21 mouse cellular contexts compared by ENCODE assay signal in genomic region chr11:96743891-96744290, GRCm38 (mm10). TPM values are rescaled to one million over a fixed set of nuclear protein-coding genes. Genes with fewer than 3 reads are reported as not detected.
DNase-seq lines count a peak whose midpoint lies in the region; ATAC-seq and TF ChIP-seq lines count a peak whose summit lies in the region.
"Had no signal": no experiment of that assay in that cellular context is flagged by ENCODE, and none has a peak within 500 bp of the region (broad histone marks: within the 10 kb centered on the region; RNA-seq: fewer than 3 reads in every experiment).

No protein-coding gene starts in this region.

- H3K4me3 ChIP-seq in kidney, embryonic 15.5 days (replicated peaks), result no peak overlapping the region
- H3K4me3 ChIP-seq in kidney, embryonic 16.5 days (ENCODE audit: low read length), result no peak overlapping the region
- H3K4me3 ChIP-seq in hindbrain, embryonic 16.5 days (ENCODE audit: low read length), result no peak overlapping the region
- H3K4me3 ChIP-seq in stomach, postnatal 0 days (ENCODE audit: low read depth, low read length), result no peak overlapping the region
- H3K4me3 ChIP-seq: heart, embryonic 12.5 days; limb, embryonic 15.5 days had no signal

- no peaks in the 10 kb centered on the region for H3K36me3 ChIP-seq in kidney, embryonic 15.5 days
- no peaks in the 10 kb centered on the region for H3K36me3 ChIP-seq in kidney, embryonic 16.5 days (ENCODE audit: insufficient read depth, low read length)
- H3K36me3 ChIP-seq in hindbrain, embryonic 16.5 days (ENCODE audit: control insufficient read depth, insufficient read depth, low read length), result no peaks in the 10 kb centered on the region
- no peaks in the 10 kb centered on the region for H3K36me3 ChIP-seq in stomach, postnatal 0 days (ENCODE audit: control insufficient read depth, insufficient read depth, low read length)
- H3K36me3 ChIP-seq: heart, embryonic 12.5 days; limb, embryonic 15.5 days had no signal

- peaks cover 18% of the 10 kb centered on the region for H3K27me3 ChIP-seq in kidney, embryonic 15.5 days
- H3K27me3 ChIP-seq in kidney, embryonic 16.5 days (ENCODE audit: insufficient read depth, low read length), result peaks cover 6% of the 10 kb centered on the region; the same call in 1 of the 2 replicates
- no peaks in the 10 kb centered on the region for H3K27me3 ChIP-seq in hindbrain, embryonic 16.5 days (replicated peaks; ENCODE audit: control insufficient read depth, insufficient read depth, low read length)
- H3K27me3 ChIP-seq in stomach, postnatal 0 days (ENCODE audit: control insufficient read depth, insufficient read depth, low read length), result no peaks in the 10 kb centered on the region

- ATAC-seq in kidney, embryonic 15.5 days (replicated peaks; ENCODE audit: low FRiP score), result no peak
- no peak for ATAC-seq in kidney, embryonic 16.5 days (ENCODE audit: low FRiP score, low TSS enrichment)
- ATAC-seq in hindbrain, embryonic 16.5 days, result no peak
- no peak for ATAC-seq in stomach, postnatal 0 days (ENCODE audit: low FRiP score, low TSS enrichment)
- ATAC-seq: intestine, postnatal 0 days had no signal

- H3K4me1 ChIP-seq in kidney, embryonic 15.5 days, result peaks cover 31% of the 10 kb centered on the region
- peaks cover 30% of the 10 kb centered on the region for H3K4me1 ChIP-seq in kidney, embryonic 16.5 days (ENCODE audit: insufficient read depth, low read length)
- peaks cover 14% of the 10 kb centered on the region for H3K4me1 ChIP-seq in hindbrain, embryonic 16.5 days (ENCODE audit: control insufficient read depth, insufficient read depth, low read depth, low read length)
- no peaks in the 10 kb centered on the region for H3K4me1 ChIP-seq in stomach, postnatal 0 days (replicated peaks; ENCODE audit: control insufficient read depth, insufficient read depth)
- H3K4me1 ChIP-seq: heart, embryonic 12.5 days; limb, embryonic 15.5 days had no signal

- WGBS in kidney, embryonic 15.5 days, result 72% methylated on average over 4 of the region's 4 CpGs
- 59% methylated on average over 4 of the region's 4 CpGs for WGBS in kidney, embryonic 16.5 days
- 74% methylated on average over 4 of the region's 4 CpGs for WGBS in hindbrain, embryonic 16.5 days
- 57% methylated on average over 4 of the region's 4 CpGs for WGBS in stomach, postnatal 0 days

- TF ChIP-seq CTCF in stomach, postnatal 0 days (IDR thresholded peaks at IDR 0.05; ENCODE audit: low read depth), result no peak

- peak; percentile 66 for DNase-seq in 3T3-L1 (ENCODE audit: low read depth, low spot score)
- peak; percentile 79 for DNase-seq in NIH3T3 (ENCODE audit: low read depth)
- no peak for DNase-seq in heart, adult 9 months (ENCODE audit: low spot score in 2 of 2)
- DNase-seq in stomach, postnatal 0 days (ENCODE audit: low spot score), result no peak
- DNase-seq in cerebellum, adult 11 months, result no peak
- DNase-seq: adrenal gland, postnatal 10 days; cerebellum, adult 8-10 months; gastrocnemius, postnatal 14 days; heart, adult 11 months; heart, postnatal 10 days; left cerebral cortex, postnatal 4 days; lung, embryonic 14.5 days; right cerebral cortex, postnatal 14 days; thymus, postnatal 14 days had no signal

- H3K4me2 ChIP-seq in kidney, embryonic 15.5 days, result no peak overlapping the region
- no peak overlapping the region for H3K4me2 ChIP-seq in kidney, embryonic 16.5 days (replicated peaks; ENCODE audit: low read depth, low read length)
- H3K4me2 ChIP-seq in hindbrain, embryonic 16.5 days (ENCODE audit: low read length), result no peak overlapping the region
- no peak overlapping the region for H3K4me2 ChIP-seq in stomach, postnatal 0 days (replicated peaks; ENCODE audit: low read depth)
- H3K4me2 ChIP-seq: heart, embryonic 12.5 days; limb, embryonic 15.5 days had no signal

- no peak overlapping the region for H3K9ac ChIP-seq in kidney, embryonic 15.5 days
- H3K9ac ChIP-seq in kidney, embryonic 16.5 days (replicated peaks; ENCODE audit: low read length), result no peak overlapping the region
- no peak overlapping the region for H3K9ac ChIP-seq in hindbrain, embryonic 16.5 days (ENCODE audit: low read depth, low read length)
- H3K9ac ChIP-seq in stomach, postnatal 0 days (ENCODE audit: low read length), result no peak overlapping the region
- H3K9ac ChIP-seq: heart, embryonic 12.5 days; limb, embryonic 15.5 days; liver, embryonic 14.5 days; lung, embryonic 14.5 days had no signal

- no peaks in the 10 kb centered on the region for H3K9me3 ChIP-seq in kidney, embryonic 15.5 days (replicated peaks)
- H3K9me3 ChIP-seq in kidney, embryonic 16.5 days (ENCODE audit: low read length), result no peaks in the 10 kb centered on the region
- no peaks in the 10 kb centered on the region for H3K9me3 ChIP-seq in hindbrain, embryonic 16.5 days (ENCODE audit: control insufficient read depth, low read length)
- H3K9me3 ChIP-seq in stomach, postnatal 0 days (ENCODE audit: control insufficient read depth, low read length), result no peaks in the 10 kb centered on the region
- H3K9me3 ChIP-seq: heart, embryonic 12.5 days; limb, embryonic 15.5 days had no signal

- TF ChIP-seq EP300 in stomach, postnatal 0 days (optimal IDR thresholded peaks at IDR 0.05), result no peak

- peak overlapping the region; percentile 78 for H3K27ac ChIP-seq in kidney, embryonic 15.5 days
- no peak overlapping the region; the same call in 1 of the 2 replicates for H3K27ac ChIP-seq in kidney, embryonic 16.5 days (ENCODE audit: low read length)
- peak overlapping the region; percentile 81 for H3K27ac ChIP-seq in hindbrain, embryonic 16.5 days (ENCODE audit: low read depth, low read length)
- no peak overlapping the region for H3K27ac ChIP-seq in stomach, postnatal 0 days (replicated peaks)
- H3K27ac ChIP-seq: limb, embryonic 15.5 days; liver, embryonic 14.5 days had no signal

RNA-seq across cellular contexts. Expression of gene Snx11, which starts 33.5 kb away (rescaled TPM):
- 19.2 and 20.4 TPM in 2 replicates for polyA plus RNA-seq in kidney, embryonic 15.5 days (2015; fragmentation: Nextera tagmentation; extraction: Ambion mirVana)
- 20.1 and 21.8 TPM in 2 replicates for polyA plus RNA-seq in kidney, embryonic 16.5 days (2015; fragmentation: Nextera tagmentation; extraction: Ambion mirVana)
- polyA plus RNA-seq in hindbrain, embryonic 16.5 days (2015; fragmentation: Nextera tagmentation; extraction: Ambion mirVana), result 52.2 and 55.9 TPM in 2 replicates
- polyA plus RNA-seq in stomach, postnatal 0 days (2015; fragmentation: Nextera tagmentation; extraction: Ambion mirVana), result 17.6 and 17.8 TPM in 2 replicates

RNA-seq across cellular contexts. Expression of gene Cbx1, which starts 45.0 kb away (rescaled TPM):
- 136 and 154 TPM in 2 replicates for polyA plus RNA-seq in kidney, embryonic 15.5 days (2015; fragmentation: Nextera tagmentation; extraction: Ambion mirVana)
- polyA plus RNA-seq in kidney, embryonic 16.5 days (2015; fragmentation: Nextera tagmentation; extraction: Ambion mirVana), result 109 and 121 TPM in 2 replicates
- polyA plus RNA-seq in hindbrain, embryonic 16.5 days (2015; fragmentation: Nextera tagmentation; extraction: Ambion mirVana), result 51.6 and 52.0 TPM in 2 replicates
- polyA plus RNA-seq in stomach, postnatal 0 days (2015; fragmentation: Nextera tagmentation; extraction: Ambion mirVana), result 30.5 and 38.7 TPM in 2 replicates

Comparison
In these comparisons a context has a peak if more than half of its experiments do, and no peak if none do; other contexts are left out.
1. H3K27ac ChIP-seq: peak in kidney, embryonic 15.5 days (single experiment) and hindbrain, embryonic 16.5 days (single experiment); none in kidney, embryonic 16.5 days (single experiment) and stomach, postnatal 0 days (single experiment).
2. DNase-seq: peak in 3T3-L1 (single experiment) and NIH3T3 (single experiment); none in heart, adult 9 months (0 of 2), stomach, postnatal 0 days (single experiment) and cerebellum, adult 11 months (single experiment).